Mouse (Mus musculus) embryonic facial prominence, embryonic 12.5 days (tissue): ENCODE data around the gene Ccpg1os. TPM values are rescaled to one million over a fixed set of nuclear protein-coding genes. Genes with fewer than 3 reads are reported as not detected.

ENCODE experiments used
- ATAC-seq: fragments of 200-750 bp; cut with Nextera tagmentation; 2 replicates; pipeline ENCODE4 v1.8.0; 2017; ENCODE audit not compliant: insufficient number of reproducible peaks, insufficient read depth, low FRiP score, low TSS enrichment
- H3K27ac ChIP-seq: fragments of 300-500 bp; sonication (generic); 2 replicates; pipeline ENCODE4 v1.5.1; 2016; ENCODE audit warnings: mild to moderate bottlenecking
- H3K27me3 ChIP-seq: fragments of 300-500 bp; sonication (generic); 2 replicates; pipeline ENCODE4 v1.6.1; 2016; ENCODE audit warnings: mild to moderate bottlenecking, moderate library complexity
- H3K36me3 ChIP-seq: fragments of 300-500 bp; sonication (generic); 2 replicates; pipeline ENCODE4 v1.6.1; 2016; ENCODE audit warnings: mild to moderate bottlenecking
- H3K4me1 ChIP-seq: fragments of 300-500 bp; sonication (generic); 2 replicates; pipeline ENCODE4 v1.6.1; 2016
- H3K4me2 ChIP-seq: fragments of 300-500 bp; sonication (generic); replicated peaks from 2 replicates; pipeline ENCODE4 v1.6.1; 2016; ENCODE audit warnings: mild to moderate bottlenecking, moderate library complexity
- H3K4me3 ChIP-seq: fragments of 300-500 bp; sonication (generic); 2 replicates; pipeline ENCODE4 v1.5.1; 2016; ENCODE audit warnings: mild to moderate bottlenecking
- H3K9ac ChIP-seq: fragments of 300-500 bp; sonication (generic); 2 replicates; pipeline ENCODE4 v1.6.1; 2016; ENCODE audit warnings: mild to moderate bottlenecking, moderate library complexity
- H3K9me3 ChIP-seq: fragments of 300-500 bp; sonication (generic); 2 replicates; pipeline ENCODE4 v1.6.1; 2016; ENCODE audit warnings: mild to moderate bottlenecking, moderate library complexity
- WGBS: fragments of 180-500 bp; shearing (Covaris S2); methylation state at CpG from one replicate; pipeline ENCODE4 v1.1.7; 2016; 5-methylcytosine and 5-hydroxymethylcytosine counted together
- polyA plus RNA-seq: library from polyadenylated mRNA; unstranded; fragments of >200 nt; fragmentation: Nextera tagmentation; extraction: Ambion mirVana; gene quantifications from 2 replicates; pipeline ENCODE4 v1.2.1, GENCODE M21; 2016

Gene Ccpg1os
- polyA plus RNA-seq: 13.6 and 13.8 TPM in 2 replicates

DNA sequence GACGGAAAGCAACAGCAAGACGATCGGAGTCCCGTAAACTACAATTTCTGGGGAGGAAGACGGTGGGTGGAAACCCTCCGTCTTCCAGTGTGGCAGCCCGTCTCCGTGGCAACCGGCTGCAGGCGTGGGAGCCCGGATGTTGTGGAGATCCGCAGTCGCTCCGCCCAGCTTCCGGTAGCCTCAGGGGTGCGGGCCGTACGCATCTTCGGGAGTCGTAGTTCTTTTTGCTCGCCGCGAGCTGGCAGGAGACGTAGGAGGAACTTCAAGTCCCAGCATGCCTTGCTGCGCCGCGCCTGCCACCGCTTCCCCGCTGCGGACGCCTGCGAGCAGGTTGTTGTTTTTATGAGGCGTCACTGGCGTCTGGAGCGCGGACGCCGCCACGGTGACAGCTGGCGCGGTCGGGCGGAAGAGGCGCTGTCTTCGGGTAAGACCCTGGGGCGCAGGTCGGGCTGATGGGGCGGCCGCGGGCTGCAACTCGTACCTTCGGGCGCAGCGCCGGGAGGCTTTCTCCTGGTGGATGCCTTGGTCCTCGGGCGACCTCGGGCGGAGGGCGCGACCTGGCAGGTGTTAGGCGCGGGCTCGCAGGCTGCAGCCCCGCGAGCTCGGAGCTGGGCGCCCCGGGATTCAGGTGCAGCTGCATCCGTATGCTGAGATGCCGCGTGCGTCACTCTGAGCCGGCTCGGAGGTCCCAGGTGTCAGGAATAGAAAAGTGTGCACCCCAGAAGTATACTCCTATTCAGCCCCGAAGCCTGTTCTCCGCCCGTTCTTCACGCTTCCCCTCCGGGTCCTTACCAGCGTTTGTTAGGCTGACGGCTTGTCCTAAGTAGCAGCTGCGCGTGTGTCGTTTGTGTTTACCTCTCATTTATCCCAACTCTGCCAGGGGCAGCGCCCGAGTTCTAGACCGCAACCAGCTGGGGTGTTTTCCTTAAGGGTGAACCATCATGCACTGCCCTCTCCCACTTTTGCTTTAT lies at the start of gene Ccpg1os, which contains the start of gene Ccpg1:
Ccpg1os (minus strand) TSS at position 133 of the 971 bp plus-strand sequence.
Ccpg1 (plus strand) TSS at position 180 of the 971 bp plus-strand sequence.
- WGBS: under 1% methylated on average over 88 of the region's 88 CpGs
- H3K4me2 ChIP-seq: peak within 1 kb of the TSS; percentile 86
- no peaks in the 10 kb centered on the region; the same call in 1 of the 2 replicates for H3K27me3 ChIP-seq
- peak; percentile 99 for ATAC-seq
- H3K9ac ChIP-seq: peak within 1 kb of the TSS; percentile 75
- H3K36me3 ChIP-seq: no peaks in the 10 kb centered on the region
- H3K27ac ChIP-seq: 0 out of 2 replicates have a peak within 1 kb of the TSS, but pooled peaks have one; percentile 30
- H3K4me1 ChIP-seq: peaks cover 7% of the 10 kb centered on the region
- no peaks in the 10 kb centered on the region for H3K9me3 ChIP-seq
- H3K4me3 ChIP-seq: peak within 1 kb of the TSS; percentile 87

DNA sequence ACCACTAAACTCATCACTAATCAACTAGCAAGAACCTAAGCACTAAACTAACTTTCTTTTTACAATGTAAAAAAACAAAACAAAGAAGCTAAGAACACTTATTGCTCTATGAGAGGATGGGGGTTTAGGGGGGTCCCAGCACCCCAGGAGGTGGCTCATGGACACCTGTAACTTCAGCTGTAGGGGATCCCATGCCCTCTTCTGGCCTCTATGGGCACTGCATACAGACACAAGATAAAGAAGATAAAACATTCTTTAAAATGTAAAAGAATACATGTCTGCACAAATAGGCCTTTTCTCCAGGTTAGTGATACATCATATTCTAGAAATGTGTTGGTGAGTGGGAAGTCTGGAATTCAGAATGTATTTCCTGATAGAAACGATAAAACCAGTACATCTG lies 48.2 kb upstream of the Ccpg1os start:
- H3K36me3 ChIP-seq: peaks cover 48% of the 10 kb centered on the region
- no peak overlapping the region for H3K9ac ChIP-seq
- 88% methylated on average over 1 of the region's 1 CpGs for WGBS
- ATAC-seq: no peak
- no peaks in the 10 kb centered on the region for H3K27me3 ChIP-seq
- H3K4me2 ChIP-seq: no peak overlapping the region
- H3K4me1 ChIP-seq: no peaks in the 10 kb centered on the region
- H3K27ac ChIP-seq: no peak overlapping the region
- H3K4me3 ChIP-seq: no peak overlapping the region
- no peaks in the 10 kb centered on the region for H3K9me3 ChIP-seq

DNA sequence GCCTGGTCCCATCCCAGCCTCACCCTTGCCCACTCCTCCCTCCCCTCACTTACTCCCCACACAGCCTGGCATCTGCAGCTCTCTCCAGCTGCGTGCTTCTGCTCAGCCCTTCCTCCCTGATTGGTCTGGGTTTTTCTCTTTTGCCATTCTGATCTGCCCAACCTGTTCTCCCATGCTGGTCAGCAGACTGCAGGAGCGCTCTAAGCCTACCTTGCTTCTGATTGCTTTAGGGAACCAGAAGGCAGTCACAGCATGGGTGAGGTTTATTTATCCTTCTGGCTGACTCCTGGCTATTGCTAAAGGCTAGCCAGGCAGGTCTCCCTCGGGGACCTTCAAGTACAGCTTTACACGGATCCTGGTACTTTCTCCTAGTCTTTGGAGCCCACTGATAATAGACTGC lies 46.2 kb upstream of the Ccpg1os start:
- Histone ChIP-seq H3K27me3 (no peaks in the 10 kb centered on the region), H3K4me1 (0 out of 2 replicates have a peak, but pooled peaks cover under 1% of the 10 kb centered on the region), H3K9ac (no peak overlapping the region), H3K4me3 (no peak overlapping the region), H3K9me3 (no peaks in the 10 kb centered on the region), H3K4me2 (no peak overlapping the region), H3K36me3 (peaks cover 48% of the 10 kb centered on the region), H3K27ac (no peak overlapping the region)
- ATAC-seq: no peak
- 74% methylated on average over 4 of the region's 4 CpGs for WGBS

DNA sequence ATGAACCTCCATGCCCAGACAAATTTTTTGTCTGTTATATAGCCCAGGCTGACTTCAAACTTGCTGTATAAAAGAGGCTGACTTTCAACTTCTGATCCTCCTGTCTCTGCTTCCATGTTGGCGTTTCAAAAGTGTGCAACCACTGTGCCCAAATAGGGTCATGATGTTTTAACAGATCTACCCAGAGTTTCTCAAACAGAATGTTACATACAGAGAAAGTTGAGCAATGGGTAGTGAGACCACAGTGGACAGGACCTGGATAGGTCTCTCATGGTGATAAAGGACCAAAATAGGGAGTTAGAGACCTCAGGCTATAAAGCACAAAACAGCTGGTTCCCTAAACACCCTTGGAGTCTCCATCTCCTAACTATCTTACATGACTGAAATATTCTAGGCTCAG lies 45.3 kb upstream of the Ccpg1os start:
- Histone ChIP-seq H3K27me3 (no peaks in the 10 kb centered on the region), H3K9ac (no peak overlapping the region), H3K4me1 (0 out of 2 replicates have a peak, but pooled peaks cover 4% of the 10 kb centered on the region), H3K4me3 (no peak overlapping the region), H3K27ac (no peak overlapping the region), H3K36me3 (peaks cover 38% of the 10 kb centered on the region), H3K4me2 (no peak overlapping the region), H3K9me3 (no peaks in the 10 kb centered on the region)
- no peak for ATAC-seq
- 93% methylated on average over 1 of the region's 1 CpGs for WGBS

DNA sequence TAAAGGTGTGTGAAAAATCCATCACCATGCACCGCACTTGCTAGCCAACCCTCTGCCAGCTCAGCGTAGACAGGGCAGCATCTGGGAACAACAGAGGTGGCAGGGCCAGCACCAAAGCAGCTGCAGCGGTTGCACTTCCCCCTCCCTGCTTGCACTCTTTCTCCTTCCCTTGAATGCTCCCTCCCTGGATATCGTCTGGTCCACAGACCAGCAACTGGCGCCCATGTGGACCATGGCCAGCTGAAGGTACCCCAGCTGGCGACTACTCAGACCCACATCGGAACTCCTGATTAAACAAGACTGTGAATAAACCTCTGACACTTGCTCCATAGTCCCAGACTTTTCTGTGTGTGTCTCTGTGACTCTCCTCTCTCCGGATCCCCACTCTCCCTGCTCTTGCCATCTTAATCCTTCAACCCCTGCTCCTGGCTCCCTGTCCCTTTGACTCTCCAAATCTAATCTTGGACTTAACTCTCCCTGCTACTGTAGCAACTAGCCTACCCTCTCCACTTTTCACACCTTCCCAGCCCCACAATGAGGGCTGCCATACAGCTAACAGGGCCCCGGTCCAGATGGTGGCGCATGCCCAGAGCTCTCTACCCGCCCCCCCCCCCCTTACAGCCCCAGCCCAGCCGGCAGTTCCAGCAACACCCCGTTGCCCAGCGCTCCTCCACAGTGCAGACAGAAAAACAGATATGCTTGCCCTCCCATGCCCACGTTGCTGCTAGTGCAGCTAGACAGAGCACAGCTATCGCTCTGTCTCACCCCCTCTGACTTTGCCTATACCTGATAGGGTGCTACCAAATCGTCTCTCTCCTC lies 40.8 kb upstream of the Ccpg1os start:
- Histone ChIP-seq H3K9me3 (no peaks in the 10 kb centered on the region), H3K36me3 (peaks cover 12% of the 10 kb centered on the region), H3K4me2 (peak overlapping the region; percentile 27), H3K27me3 (no peaks in the 10 kb centered on the region), H3K4me1 (0 out of 2 replicates have a peak, but pooled peaks cover 4% of the 10 kb centered on the region), H3K9ac (no peak overlapping the region), H3K4me3 (no peak overlapping the region), H3K27ac (no peak overlapping the region)
- 27% methylated on average over 17 of the region's 17 CpGs for WGBS
- ATAC-seq: no peak

DNA sequence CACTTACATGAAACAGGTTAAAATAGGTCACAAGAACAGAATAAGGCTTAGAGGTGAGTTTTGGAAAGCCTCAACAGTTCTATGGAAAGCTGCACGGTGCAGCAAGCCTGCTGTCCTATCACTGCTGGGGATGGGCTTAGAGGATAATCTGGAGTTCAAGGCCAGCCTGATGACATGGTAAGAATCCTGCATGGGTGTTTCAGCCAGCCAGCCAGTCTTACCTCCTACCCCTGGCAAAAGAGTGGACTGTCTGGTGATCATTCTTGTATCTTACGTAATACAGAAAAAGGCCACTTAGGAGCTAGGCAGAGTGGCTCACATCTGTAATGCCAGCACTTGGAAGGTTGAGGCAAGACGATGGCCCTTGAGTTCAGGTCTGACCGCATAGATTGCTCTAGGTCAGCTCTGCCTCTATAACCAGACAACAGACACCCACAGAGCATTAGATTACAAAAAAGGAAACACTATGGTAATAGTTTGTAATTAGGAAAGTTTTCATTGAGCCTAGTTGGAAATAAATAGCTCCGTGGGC lies 35.5 kb upstream of the Ccpg1os start:
- H3K27me3 ChIP-seq: no peaks in the 10 kb centered on the region
- no peak overlapping the region for H3K4me3 ChIP-seq
- H3K4me2 ChIP-seq: no peak overlapping the region
- no peak overlapping the region for H3K9ac ChIP-seq
- WGBS: 88% methylated on average over 5 of the region's 5 CpGs
- H3K36me3 ChIP-seq: peaks cover 46% of the 10 kb centered on the region
- H3K4me1 ChIP-seq: no peaks in the 10 kb centered on the region
- no peak overlapping the region for H3K27ac ChIP-seq
- H3K9me3 ChIP-seq: no peaks in the 10 kb centered on the region
- no peak for ATAC-seq

DNA sequence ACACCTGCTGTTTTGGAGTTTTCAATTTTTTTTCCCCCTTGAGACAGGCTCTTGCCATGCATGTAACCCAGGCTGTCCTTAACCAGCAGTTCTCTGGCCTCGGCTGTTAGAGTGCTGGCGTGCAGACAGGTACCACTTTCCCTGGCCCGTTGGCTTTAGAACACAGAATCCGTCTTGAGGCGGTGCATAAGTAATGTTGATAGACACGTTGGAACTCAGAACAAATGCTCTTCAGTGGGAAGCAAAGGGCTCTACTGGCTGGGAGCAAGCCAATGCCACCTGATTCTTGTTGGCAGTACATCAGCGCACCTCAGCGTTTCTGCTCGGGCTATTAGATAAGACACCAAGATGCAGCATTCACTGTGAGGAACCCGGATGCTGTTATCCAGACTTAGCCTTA lies 34.7 kb upstream of the Ccpg1os start:
- Histone ChIP-seq H3K9me3 (no peaks in the 10 kb centered on the region), H3K9ac (no peak overlapping the region), H3K27me3 (no peaks in the 10 kb centered on the region), H3K4me3 (no peak overlapping the region), H3K4me1 (no peaks in the 10 kb centered on the region), H3K27ac (no peak overlapping the region), H3K36me3 (peaks cover 49% of the 10 kb centered on the region), H3K4me2 (no peak overlapping the region)
- ATAC-seq: no peak
- 88% methylated on average over 10 of the region's 10 CpGs for WGBS

DNA sequence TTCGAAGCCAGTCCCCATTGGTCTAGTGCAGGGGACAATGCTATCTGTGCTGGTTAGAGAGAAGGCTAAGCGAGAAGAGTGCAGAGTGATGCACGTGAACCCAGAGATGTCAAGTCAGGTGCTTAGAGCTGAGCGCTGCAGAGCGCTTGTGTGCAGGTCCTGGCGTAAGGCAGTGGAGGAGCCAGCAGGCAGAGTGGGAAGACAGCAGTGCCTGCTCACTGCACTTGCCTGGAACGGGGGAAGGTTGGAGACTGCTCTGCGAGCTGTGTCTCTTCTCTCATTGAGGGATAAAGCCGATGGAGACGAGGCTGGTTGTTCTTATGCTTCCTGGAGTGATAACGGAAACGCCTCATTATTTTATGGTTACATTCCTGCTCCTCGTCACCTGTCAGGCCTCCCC lies 29.5 kb upstream of the Ccpg1os start:
- peaks cover 56% of the 10 kb centered on the region for H3K36me3 ChIP-seq
- 82% methylated on average over 13 of the region's 13 CpGs for WGBS

DNA sequence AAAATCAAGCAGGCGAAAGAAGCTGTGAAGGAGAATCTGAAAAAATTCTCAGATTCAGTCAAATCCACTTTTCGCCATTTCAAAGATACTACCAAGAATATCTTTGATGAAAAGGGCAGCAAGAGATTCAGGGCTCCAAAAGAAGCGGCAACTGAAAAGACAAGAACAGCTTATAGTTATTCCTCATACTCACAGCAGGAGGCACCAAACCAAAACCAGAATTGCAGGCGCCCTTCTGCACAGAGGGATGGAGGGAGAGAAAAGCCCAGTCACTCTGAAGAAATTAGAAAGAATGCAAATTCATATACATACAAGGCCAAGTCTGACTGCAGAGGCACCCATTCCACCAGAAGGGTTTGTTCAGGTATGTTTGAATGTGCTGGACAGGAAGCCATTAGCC lies 27.4 kb upstream of the Ccpg1os start:
- H3K4me2 ChIP-seq: no peak overlapping the region
- peaks cover 42% of the 10 kb centered on the region for H3K36me3 ChIP-seq
- no peaks in the 10 kb centered on the region for H3K27me3 ChIP-seq
- no peaks in the 10 kb centered on the region for H3K4me1 ChIP-seq
- no peak overlapping the region for H3K9ac ChIP-seq
- no peak overlapping the region for H3K4me3 ChIP-seq
- 85% methylated on average over 4 of the region's 4 CpGs for WGBS
- ATAC-seq: no peak
- no peak overlapping the region for H3K27ac ChIP-seq
- no peaks in the 10 kb centered on the region for H3K9me3 ChIP-seq

More for the DNA sequence above, 29.5 kb upstream of the Ccpg1os start:
- Histone ChIP-seq H3K27ac (no peak overlapping the region), H3K27me3 (no peaks in the 10 kb centered on the region), H3K9ac (no peak overlapping the region), H3K4me2 (no peak overlapping the region), H3K4me3 (no peak overlapping the region), H3K4me1 (no peaks in the 10 kb centered on the region), H3K9me3 (no peaks in the 10 kb centered on the region)
- no peak for ATAC-seq

DNA sequence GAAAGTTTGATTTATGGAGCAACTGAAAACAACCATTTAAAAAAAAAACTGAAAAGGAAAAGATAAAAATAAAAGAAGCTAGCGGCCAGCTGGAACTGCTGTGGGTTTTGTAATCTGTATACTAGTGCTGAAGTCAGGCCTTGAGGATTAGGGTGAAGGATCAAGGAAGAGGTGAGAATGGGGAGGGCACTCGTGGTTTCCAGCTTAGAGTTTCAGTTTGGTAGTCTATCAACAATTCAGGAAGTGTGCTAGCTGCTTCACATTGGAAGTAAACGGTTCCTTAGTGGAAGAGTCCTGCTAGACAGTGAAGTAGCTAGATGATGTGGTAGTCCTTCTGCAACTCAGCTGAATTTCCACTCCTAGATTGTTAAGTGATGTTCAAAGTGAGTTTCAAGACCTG lies 23.2 kb upstream of the Ccpg1os start:
- Histone ChIP-seq H3K36me3 (peaks cover 19% of the 10 kb centered on the region), H3K9me3 (no peaks in the 10 kb centered on the region), H3K4me1 (no peaks in the 10 kb centered on the region), H3K4me2 (no peak overlapping the region), H3K4me3 (no peak overlapping the region), H3K9ac (no peak overlapping the region), H3K27me3 (no peaks in the 10 kb centered on the region), H3K27ac (no peak overlapping the region)
- 71% methylated on average over 3 of the region's 3 CpGs for WGBS
- ATAC-seq: no peak

DNA sequence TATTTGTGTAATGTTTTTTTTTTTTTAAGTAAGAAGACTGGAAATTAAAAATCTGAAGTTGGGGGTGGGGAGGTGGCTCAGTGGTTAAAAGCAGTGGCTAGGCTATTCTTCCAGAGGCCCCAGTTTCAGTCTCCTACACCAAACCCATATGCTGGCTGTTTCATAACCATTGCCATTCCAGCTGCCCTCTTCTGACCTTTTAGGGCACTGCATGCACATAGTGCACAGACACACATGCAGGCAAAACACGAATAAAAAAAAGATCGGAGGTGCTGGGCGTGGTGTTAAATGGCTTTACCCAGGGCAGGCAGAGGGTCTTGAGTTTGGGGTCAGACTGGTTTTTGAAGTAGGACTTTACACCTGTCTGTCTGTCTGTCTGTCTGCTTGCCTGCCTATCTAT lies 21.0 kb upstream of the Ccpg1os start:
- Histone ChIP-seq H3K36me3 (peaks cover 10% of the 10 kb centered on the region), H3K4me2 (no peak overlapping the region)
- 89% methylated on average over 3 of the region's 3 CpGs for WGBS

More for the DNA sequence above, 21.0 kb upstream of the Ccpg1os start:
- Histone ChIP-seq H3K9me3 (no peaks in the 10 kb centered on the region), H3K4me1 (no peaks in the 10 kb centered on the region), H3K27me3 (no peaks in the 10 kb centered on the region), H3K27ac (no peak overlapping the region), H3K9ac (no peak overlapping the region), H3K4me3 (no peak overlapping the region)
- no peak for ATAC-seq
